Mouse (Mus musculus) kidney, embryonic 15.5 days (tissue): Measurements from ENCODE around the gene Ptprc. TPM values are rescaled to one million over a fixed set of nuclear protein-coding genes. Genes with fewer than 3 reads are reported as not detected.

ENCODE experiments used
- ATAC-seq: fragments of 200-750 bp; cut with Nextera tagmentation; replicated peaks from 2 replicates; pipeline ENCODE4 v1.8.0; 2017; ENCODE audit warnings: moderate TSS enrichment; ENCODE audit not compliant: low FRiP score
- H3K27ac ChIP-seq: fragments of 300-500 bp; sonication (generic); 2 replicates; pipeline ENCODE4 v1.5.1; 2015; ENCODE audit warnings: mild to moderate bottlenecking, inconsistent platforms
- H3K27me3 ChIP-seq: fragments of 300-500 bp; sonication (generic); 2 replicates; pipeline ENCODE4 v1.6.1; 2015; ENCODE audit warnings: inconsistent platforms
- H3K36me3 ChIP-seq: fragments of 300-500 bp; sonication (generic); 2 replicates; pipeline ENCODE4 v1.6.1; 2015; ENCODE audit warnings: inconsistent platforms
- H3K4me1 ChIP-seq: fragments of 300-500 bp; sonication (generic); 2 replicates; pipeline ENCODE4 v1.6.1; 2015; ENCODE audit warnings: inconsistent platforms
- H3K4me2 ChIP-seq: fragments of 300-500 bp; sonication (generic); 2 replicates; pipeline ENCODE4 v1.6.1; 2015; ENCODE audit warnings: moderate library complexity, mild to moderate bottlenecking, inconsistent platforms
- H3K4me3 ChIP-seq: fragments of 300-500 bp; sonication (generic); replicated peaks from 2 replicates; pipeline ENCODE4 v1.5.1; 2015; ENCODE audit warnings: mild to moderate bottlenecking, inconsistent platforms
- H3K9ac ChIP-seq: fragments of 300-500 bp; sonication (generic); 2 replicates; pipeline ENCODE4 v1.6.1; 2015; ENCODE audit warnings: mild to moderate bottlenecking, inconsistent platforms
- H3K9me3 ChIP-seq: fragments of 300-500 bp; sonication (generic); replicated peaks from 2 replicates; pipeline ENCODE4 v1.6.1; 2016; ENCODE audit warnings: inconsistent platforms
- WGBS: fragments of 180-500 bp; shearing (Covaris S2); methylation state at CpG from one replicate; pipeline ENCODE4 v1.1.7; 2015; ENCODE audit warnings: mixed read lengths; 5-methylcytosine and 5-hydroxymethylcytosine counted together
- polyA plus RNA-seq: library from polyadenylated mRNA; unstranded; fragments of >200 nt; fragmentation: Nextera tagmentation; extraction: Ambion mirVana; gene quantifications from 2 replicates; pipeline ENCODE4 v1.2.1, GENCODE M21; 2015

Ptprc gene
- polyA plus RNA-seq, 1 experiment from 2014 or later, result 4.0 TPM

DNA sequence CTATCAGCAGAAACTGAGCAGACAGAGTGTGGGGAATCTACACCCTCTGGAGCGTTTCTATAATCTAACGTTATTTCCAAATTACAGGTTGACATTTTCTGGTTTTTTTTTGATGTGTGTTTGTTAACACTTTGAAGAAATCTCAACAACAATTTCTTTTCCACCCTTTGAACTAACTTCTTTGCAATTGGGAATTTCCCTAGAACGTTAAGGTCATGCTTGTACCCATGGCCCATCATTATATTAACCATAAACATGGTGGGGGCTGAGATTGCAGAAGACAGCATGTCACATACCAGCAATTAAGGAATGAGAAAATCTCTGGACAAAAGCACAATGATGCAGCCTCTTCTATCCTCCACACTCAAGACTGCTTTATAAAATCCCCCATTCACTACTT, 30.4 kb downstream of the Ptprc start:
- H3K27ac ChIP-seq, result no peak overlapping the region
- no peak overlapping the region for H3K4me2 ChIP-seq
- H3K4me1 ChIP-seq, result no peaks in the 10 kb centered on the region
- no peaks in the 10 kb centered on the region for H3K27me3 ChIP-seq
- no peaks in the 10 kb centered on the region for H3K36me3 ChIP-seq
- H3K4me3 ChIP-seq, result no peak overlapping the region
- H3K9ac ChIP-seq, result no peak overlapping the region
- H3K9me3 ChIP-seq, result no peaks in the 10 kb centered on the region
- no peak for ATAC-seq
- WGBS, result 90% methylated on average over 3 of the region's 3 CpGs

DNA sequence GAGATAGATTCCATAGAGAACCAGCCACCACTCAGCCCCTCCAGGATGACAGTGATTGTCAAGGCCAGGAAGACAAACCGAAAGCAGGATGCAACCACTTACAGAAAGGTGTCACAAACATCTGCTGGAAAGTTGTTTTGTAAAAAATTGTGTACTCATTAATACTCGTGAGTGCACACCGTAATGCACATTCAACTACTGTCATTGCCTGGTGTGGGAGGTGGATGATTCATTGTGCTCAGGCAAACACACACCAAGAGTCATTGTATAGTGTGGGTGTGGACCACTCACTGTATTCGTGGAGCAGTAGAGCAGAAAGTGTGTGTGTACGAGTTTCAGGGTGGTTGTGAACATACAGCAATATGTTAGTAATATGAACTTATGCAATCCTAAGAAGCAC, 31.1 kb downstream of the Ptprc start:
- no peak overlapping the region for H3K4me3 ChIP-seq
- no peak overlapping the region for H3K4me2 ChIP-seq
- no peak overlapping the region for H3K9ac ChIP-seq
- H3K4me1 ChIP-seq, result no peaks in the 10 kb centered on the region
- 77% methylated on average over 5 of the region's 5 CpGs for WGBS
- ATAC-seq, result no peak
- no peaks in the 10 kb centered on the region for H3K9me3 ChIP-seq
- no peaks in the 10 kb centered on the region for H3K36me3 ChIP-seq
- no peak overlapping the region for H3K27ac ChIP-seq
- no peaks in the 10 kb centered on the region for H3K27me3 ChIP-seq

DNA sequence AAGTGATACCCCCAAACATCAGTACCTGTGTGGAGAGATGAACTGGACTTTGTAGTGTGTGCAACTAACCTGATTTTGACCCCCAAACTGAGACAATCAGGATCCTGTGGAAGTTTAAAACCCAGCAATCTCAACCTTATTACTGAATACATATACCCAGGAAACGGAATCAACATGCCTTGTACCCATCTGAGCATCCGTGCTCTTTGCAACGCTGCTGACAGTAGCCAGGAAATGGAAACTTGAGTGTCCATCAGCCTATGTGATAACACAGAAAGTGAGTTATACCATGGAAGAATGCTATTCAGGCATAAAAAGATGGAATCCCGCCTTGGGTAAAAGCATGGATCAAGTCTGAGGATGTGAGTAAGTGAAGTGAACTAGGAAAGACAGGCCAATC, 34.7 kb downstream of the Ptprc start:
- no peak overlapping the region for H3K4me3 ChIP-seq
- H3K9ac ChIP-seq, result no peak overlapping the region
- no peaks in the 10 kb centered on the region for H3K27me3 ChIP-seq
- no peak overlapping the region for H3K4me2 ChIP-seq
- H3K27ac ChIP-seq, result no peak overlapping the region
- ATAC-seq, result no peak
- no peaks in the 10 kb centered on the region for H3K4me1 ChIP-seq
- no peaks in the 10 kb centered on the region for H3K9me3 ChIP-seq
- H3K36me3 ChIP-seq, result no peaks in the 10 kb centered on the region
- 87% methylated on average over 4 of the region's 4 CpGs for WGBS

DNA sequence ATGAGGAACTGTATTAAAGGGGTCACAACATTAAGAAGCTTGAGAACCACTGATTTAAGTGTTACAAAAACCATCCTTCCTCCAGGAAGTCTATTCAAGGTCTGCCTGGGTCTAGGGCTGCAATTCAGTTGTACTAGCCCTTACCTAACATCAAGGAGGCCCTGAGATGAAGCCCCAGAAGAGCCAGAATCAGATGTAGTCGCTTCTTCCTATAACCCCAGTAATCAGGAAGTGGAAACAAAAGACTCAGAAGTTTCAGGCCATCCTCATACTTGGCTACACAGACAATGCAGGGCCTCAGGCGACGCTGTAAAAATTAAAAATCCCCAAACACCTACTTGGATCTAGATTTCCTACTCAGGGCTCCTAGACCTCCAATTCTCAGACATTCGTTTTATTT, 37.8 kb downstream of the Ptprc start:
- H3K27ac ChIP-seq, result no peak overlapping the region
- 88% methylated on average over 4 of the region's 4 CpGs for WGBS
- no peak overlapping the region for H3K4me2 ChIP-seq
- H3K36me3 ChIP-seq, result no peaks in the 10 kb centered on the region
- ATAC-seq, result no peak
- no peaks in the 10 kb centered on the region for H3K4me1 ChIP-seq
- H3K9me3 ChIP-seq, result no peaks in the 10 kb centered on the region
- no peak overlapping the region for H3K4me3 ChIP-seq
- H3K27me3 ChIP-seq, result no peaks in the 10 kb centered on the region
- no peak overlapping the region for H3K9ac ChIP-seq

DNA sequence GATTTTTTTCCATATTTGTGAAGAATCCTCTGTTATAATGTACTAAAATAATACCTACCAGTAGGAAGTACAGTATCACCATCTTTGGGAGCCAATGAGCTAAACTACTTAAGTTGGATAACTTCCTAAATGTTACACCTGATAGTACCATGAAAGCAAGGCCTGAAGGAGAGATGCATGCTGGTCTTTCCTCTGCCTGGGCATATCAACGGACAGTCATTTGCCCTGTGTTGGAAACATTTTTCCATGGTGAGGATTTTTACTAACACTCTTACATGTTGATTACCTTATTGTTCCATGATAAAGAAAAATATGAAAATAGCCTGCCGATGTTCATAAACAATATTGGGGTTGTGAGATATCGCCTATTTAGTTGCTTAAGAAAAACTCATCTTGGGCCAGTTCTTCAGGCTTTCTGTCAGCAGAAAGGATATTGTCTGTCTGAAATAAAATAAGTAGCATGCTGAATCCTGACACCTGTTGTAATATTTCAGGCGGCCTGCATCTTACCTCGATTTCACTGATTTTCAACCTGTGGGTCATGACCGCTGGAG, 38.4 kb downstream of the Ptprc start:
- Histone ChIP-seq H3K4me2 (no peak overlapping the region), H3K27me3 (no peaks in the 10 kb centered on the region), H3K4me3 (no peak overlapping the region), H3K9me3 (no peaks in the 10 kb centered on the region), H3K9ac (no peak overlapping the region), H3K4me1 (no peaks in the 10 kb centered on the region), H3K27ac (no peak overlapping the region), H3K36me3 (no peaks in the 10 kb centered on the region)
- 93% methylated on average over 6 of the region's 6 CpGs for WGBS
- ATAC-seq, result no peak

DNA sequence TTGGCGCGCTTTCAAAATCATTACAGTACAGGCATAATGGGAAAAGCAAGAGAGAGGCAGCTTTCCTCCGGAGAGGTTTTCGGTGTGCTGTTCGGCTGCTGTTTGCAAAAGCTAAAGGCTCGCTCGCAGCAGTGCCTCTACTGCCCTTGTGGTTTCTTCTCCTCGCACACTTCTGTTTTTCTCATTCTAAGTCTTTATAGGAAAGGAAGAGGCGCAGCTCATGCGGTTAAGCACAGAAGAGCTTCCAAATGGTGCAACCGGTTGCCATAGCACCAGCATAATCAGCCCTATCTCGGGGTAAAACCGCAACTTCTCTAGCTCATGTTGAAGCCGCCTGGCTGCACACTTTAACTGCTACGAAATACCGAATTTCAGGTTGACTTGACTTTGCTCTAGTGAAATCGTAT, 39.1 kb downstream of the Ptprc start:
- peak overlapping the region; percentile 47 for H3K4me2 ChIP-seq
- no peak for ATAC-seq
- peak overlapping the region; percentile 41; the same call in 1 of the 2 replicates for H3K27ac ChIP-seq
- H3K9ac ChIP-seq, result no peak overlapping the region
- H3K27me3 ChIP-seq, result no peaks in the 10 kb centered on the region
- H3K36me3 ChIP-seq, result no peaks in the 10 kb centered on the region
- no peaks in the 10 kb centered on the region for H3K4me1 ChIP-seq
- H3K4me3 ChIP-seq, result peak overlapping the region; percentile 26
- 47% methylated on average over 17 of the region's 17 CpGs for WGBS
- H3K9me3 ChIP-seq, result no peaks in the 10 kb centered on the region

DNA sequence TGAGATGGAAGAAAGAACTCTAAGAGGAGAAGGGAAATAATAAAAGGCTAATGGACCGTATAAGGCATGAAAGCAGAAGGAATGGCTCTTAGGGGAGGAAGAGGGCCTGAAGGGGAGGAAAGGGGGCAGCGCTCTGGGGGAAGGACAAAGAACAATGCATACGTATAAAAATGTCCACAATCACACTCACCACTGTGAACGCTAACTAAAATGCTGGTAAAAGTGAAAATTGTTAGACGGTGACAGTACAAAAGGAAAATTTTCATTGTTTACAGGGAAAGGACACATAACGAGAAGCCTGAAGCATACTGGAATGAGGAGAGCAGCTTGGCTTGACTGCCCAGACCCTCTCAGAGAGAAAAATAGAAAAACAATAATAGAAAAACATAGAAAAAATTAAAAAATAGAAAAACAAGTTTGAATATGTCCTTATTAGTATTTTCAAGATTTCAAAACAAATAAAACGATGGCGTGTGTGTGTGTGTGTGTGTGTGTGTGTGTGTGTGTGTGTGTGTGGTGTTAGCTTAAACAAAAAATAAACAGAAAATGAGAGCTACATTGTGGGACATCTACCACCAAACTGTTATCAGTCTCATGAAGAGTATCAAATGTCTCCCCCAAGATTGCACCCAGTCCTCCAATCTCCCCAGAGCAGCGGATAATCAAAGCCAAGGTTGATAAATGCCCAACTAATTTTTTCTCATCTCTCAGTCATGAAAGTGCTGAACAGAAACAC, 39.7 kb downstream of the Ptprc start:
- Histone ChIP-seq H3K4me3 (peak overlapping the region; percentile 26), H3K27ac (peak overlapping the region; percentile 41; the same call in 1 of the 2 replicates), H3K27me3 (no peaks in the 10 kb centered on the region), H3K36me3 (no peaks in the 10 kb centered on the region), H3K9me3 (no peaks in the 10 kb centered on the region), H3K4me1 (no peaks in the 10 kb centered on the region), H3K9ac (no peak overlapping the region), H3K4me2 (peak overlapping the region; percentile 47)
- no peak for ATAC-seq
- WGBS, result 67% methylated on average over 9 of the region's 9 CpGs

DNA sequence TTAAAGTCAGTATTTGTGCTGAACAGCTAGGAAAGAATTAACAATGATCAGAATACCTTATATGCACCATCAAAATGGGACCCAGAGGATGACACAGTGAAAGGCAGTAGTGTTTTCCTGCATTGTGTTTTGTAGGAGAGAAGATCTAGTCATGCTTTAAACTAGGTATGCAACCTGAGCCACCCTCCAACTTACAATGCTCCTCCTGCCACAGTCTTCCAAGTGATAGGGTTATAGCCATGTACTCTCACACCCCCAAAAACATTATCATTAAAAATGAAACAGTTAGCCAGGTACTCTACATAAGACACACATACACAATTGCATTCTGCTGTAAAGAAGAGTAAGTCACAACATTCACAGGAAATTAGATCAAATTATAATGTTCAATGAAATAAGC, 40.4 kb downstream of the Ptprc start:
- Histone ChIP-seq H3K4me2 (no peak overlapping the region), H3K27me3 (no peaks in the 10 kb centered on the region), H3K4me1 (no peaks in the 10 kb centered on the region), H3K4me3 (no peak overlapping the region), H3K27ac (no peak overlapping the region), H3K9me3 (no peaks in the 10 kb centered on the region), H3K36me3 (no peaks in the 10 kb centered on the region), H3K9ac (no peak overlapping the region)
- ATAC-seq, result no peak

DNA sequence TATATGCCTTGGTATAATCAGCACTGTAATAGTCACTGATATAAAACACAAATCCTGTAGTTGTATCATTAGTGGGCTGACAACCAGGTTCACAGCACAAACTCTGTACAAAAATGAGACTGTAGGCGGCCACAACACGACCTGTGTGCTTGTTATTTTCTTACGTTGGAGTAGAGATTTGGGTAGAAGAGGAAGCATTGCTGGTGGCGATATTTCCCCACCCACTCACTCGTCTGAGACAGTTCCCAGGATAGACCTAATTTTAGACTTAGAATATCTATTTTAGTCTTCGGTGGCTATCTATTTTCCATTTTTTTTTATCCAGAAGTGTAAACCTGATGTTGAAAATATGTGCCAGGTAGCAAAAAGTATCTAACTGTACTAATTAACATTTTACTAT, 41.2 kb downstream of the Ptprc start:
- no peaks in the 10 kb centered on the region for H3K9me3 ChIP-seq
- ATAC-seq, result no peak
- no peak overlapping the region for H3K9ac ChIP-seq
- no peaks in the 10 kb centered on the region for H3K36me3 ChIP-seq
- no peaks in the 10 kb centered on the region for H3K4me1 ChIP-seq
- H3K27me3 ChIP-seq, result no peaks in the 10 kb centered on the region
- H3K4me3 ChIP-seq, result no peak overlapping the region
- H3K27ac ChIP-seq, result no peak overlapping the region
- WGBS, result 84% methylated on average over 6 of the region's 6 CpGs
- H3K4me2 ChIP-seq, result no peak overlapping the region

DNA sequence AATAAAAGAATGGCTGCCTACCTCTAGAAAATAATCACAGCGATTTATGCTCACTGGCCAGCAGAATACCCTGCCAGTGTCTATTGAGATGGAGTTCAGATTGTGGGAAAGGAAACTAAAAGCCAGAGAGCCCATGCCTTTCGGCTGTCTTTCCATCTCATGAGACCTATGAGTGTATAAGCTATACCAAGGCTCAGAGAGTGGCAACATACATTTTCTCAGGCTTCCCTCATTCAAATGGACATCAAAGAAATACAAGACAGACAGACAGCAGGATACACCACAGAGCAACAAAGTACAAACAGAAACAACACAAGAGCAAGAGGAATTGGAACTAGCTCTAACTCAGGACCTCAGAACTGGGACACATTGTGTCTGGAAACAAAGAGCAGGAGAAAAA, 43.8 kb downstream of the Ptprc start:
- no peak for ATAC-seq
- Histone ChIP-seq H3K9me3 (no peaks in the 10 kb centered on the region), H3K4me1 (no peaks in the 10 kb centered on the region), H3K27ac (no peak overlapping the region), H3K4me2 (no peak overlapping the region), H3K36me3 (no peaks in the 10 kb centered on the region), H3K9ac (no peak overlapping the region), H3K4me3 (no peak overlapping the region), H3K27me3 (no peaks in the 10 kb centered on the region)
- 87% methylated on average over 2 of the region's 2 CpGs for WGBS

DNA sequence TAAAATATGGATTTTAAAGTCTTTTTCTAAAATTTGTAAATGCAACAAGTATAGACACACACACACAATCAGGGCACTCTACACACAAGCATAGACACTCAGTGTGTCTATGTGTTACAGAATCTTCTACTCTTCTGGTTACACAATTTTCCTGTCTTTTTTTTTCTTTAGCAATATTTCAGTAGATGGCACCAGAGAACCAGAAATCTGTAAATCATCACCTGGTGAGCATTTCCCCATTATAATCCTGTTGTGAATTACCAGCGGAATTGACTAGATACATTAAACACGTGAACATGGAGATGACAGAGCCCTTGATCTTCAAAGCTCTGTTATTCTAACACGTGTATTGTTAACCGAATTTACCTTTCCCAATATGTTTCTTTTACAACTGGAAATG, 45.4 kb downstream of the Ptprc start:
- whole genome bisulfite sequencing, result 55% methylated on average over 4 of the region's 4 CpGs
- H3K36me3 ChIP-seq, result no peaks in the 10 kb centered on the region
- no peak overlapping the region for H3K4me3 ChIP-seq
- no peak overlapping the region for H3K9ac ChIP-seq
- no peak for ATAC-seq
- H3K27ac ChIP-seq, result no peak overlapping the region
- H3K4me2 ChIP-seq, result no peak overlapping the region
- H3K27me3 ChIP-seq, result no peaks in the 10 kb centered on the region
- no peaks in the 10 kb centered on the region for H3K4me1 ChIP-seq
- H3K9me3 ChIP-seq, result no peaks in the 10 kb centered on the region

DNA sequence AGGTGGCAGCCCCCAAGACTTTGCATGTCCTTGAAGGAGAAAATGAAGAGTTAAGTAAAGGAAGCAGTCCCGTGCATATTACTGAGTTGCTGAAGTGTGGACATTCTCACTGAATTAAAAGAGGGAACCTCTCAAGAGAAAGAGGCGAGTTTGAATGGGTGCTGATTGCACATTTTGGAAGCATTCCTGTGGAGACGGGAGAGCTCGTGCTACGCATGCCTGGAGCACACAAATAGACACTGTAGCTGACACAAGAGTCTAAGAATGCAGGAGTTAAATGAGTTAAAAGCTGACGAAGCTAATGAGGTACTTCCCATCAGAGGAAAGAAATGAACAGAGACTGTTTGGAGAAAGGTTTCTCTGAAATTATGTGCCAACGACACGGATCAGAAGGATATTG, 48.7 kb downstream of the Ptprc start:
- H3K36me3 ChIP-seq, result no peaks in the 10 kb centered on the region
- WGBS, result 70% methylated on average over 8 of the region's 8 CpGs
- H3K9me3 ChIP-seq, result no peaks in the 10 kb centered on the region
- H3K27me3 ChIP-seq, result no peaks in the 10 kb centered on the region
- no peak for ATAC-seq
- H3K4me3 ChIP-seq, result no peak overlapping the region
- no peak overlapping the region for H3K4me2 ChIP-seq
- no peaks in the 10 kb centered on the region for H3K4me1 ChIP-seq
- H3K27ac ChIP-seq, result no peak overlapping the region
- no peak overlapping the region for H3K9ac ChIP-seq

DNA sequence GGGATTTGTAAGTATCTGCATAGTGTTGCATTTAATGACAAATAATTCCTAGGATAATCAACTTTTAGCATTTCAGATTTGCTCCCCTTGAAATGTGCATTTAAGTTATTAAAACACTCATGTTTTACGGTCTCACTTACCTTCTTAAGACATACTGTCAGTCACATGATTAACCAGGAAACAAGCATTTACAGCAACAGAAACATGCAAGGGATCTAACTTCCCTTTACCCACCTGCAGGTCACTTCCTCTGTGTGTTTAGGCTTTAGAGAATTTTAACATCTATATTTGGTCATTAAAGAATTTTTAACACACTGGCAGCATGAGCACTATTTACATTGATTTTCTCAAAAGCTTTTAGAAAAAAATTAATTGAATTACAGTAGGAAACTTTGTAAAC, 50.2 kb downstream of the Ptprc start:
- WGBS, result 71% methylated on average over 1 of the region's 1 CpGs
- H3K27me3 ChIP-seq, result no peaks in the 10 kb centered on the region
- H3K4me1 ChIP-seq, result no peaks in the 10 kb centered on the region
- no peaks in the 10 kb centered on the region for H3K9me3 ChIP-seq
- no peak for ATAC-seq
- H3K36me3 ChIP-seq, result no peaks in the 10 kb centered on the region
- H3K9ac ChIP-seq, result no peak overlapping the region
- H3K4me2 ChIP-seq, result no peak overlapping the region
- no peak overlapping the region for H3K27ac ChIP-seq
- no peak overlapping the region for H3K4me3 ChIP-seq
